Comparison of ENCODE assay signal across 12 mouse cellular contexts in the genomic region with DNA sequence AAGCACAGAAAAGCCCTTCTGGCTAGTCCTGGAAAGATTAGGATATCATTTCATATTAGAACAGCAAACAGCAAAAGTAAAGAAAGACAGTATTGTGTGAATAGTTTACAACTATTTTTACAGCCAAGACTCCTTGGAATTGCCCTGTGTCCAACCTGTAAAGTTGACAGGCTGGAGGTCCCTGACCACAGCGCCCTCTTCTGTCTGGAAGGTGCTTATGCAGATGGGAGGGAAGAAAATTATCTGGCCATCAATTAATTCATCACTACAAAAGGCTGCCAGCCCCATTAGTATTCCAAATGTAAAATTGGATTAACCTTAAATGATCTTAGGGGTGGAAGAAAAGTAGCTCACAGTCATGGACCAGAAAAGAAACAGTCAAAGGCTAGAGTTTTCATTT.
DNase-seq lines count a peak whose midpoint lies in the region; ATAC-seq and TF ChIP-seq lines count a peak whose summit lies in the region.
"Had no signal": no experiment of that assay in that cellular context is flagged by ENCODE, and none has a peak within 500 bp of the region (broad histone marks: within the 10 kb centered on the region; RNA-seq: fewer than 3 reads in every experiment).

No protein-coding gene starts in this region.

- no peak overlapping the region for H3K9ac ChIP-seq in kidney, postnatal 0 days (ENCODE audit: low read depth, low read length)
- H3K9ac ChIP-seq in kidney, embryonic 16.5 days (replicated peaks; ENCODE audit: low read length), result no peak overlapping the region
- no peak overlapping the region for H3K9ac ChIP-seq in lung, embryonic 14.5 days
- H3K9ac ChIP-seq: embryonic facial prominence, embryonic 15.5 days; hindbrain, embryonic 14.5 days; limb, embryonic 12.5 days had no signal

- 4% methylated on average over 1 of the region's 1 CpGs for WGBS in kidney, postnatal 0 days
- WGBS in kidney, embryonic 16.5 days, result 4% methylated on average over 1 of the region's 1 CpGs
- 6% methylated on average over 1 of the region's 1 CpGs for WGBS in lung, embryonic 14.5 days

- H3K27ac ChIP-seq in kidney, postnatal 0 days, result no peak overlapping the region
- H3K27ac ChIP-seq in kidney, embryonic 16.5 days (ENCODE audit: low read length), result no peak overlapping the region
- no peak overlapping the region for H3K27ac ChIP-seq in lung, embryonic 14.5 days (ENCODE audit: low read depth)
- H3K27ac ChIP-seq: embryonic facial prominence, embryonic 15.5 days; hindbrain, embryonic 14.5 days; limb, embryonic 12.5 days had no signal

- DNase-seq in CD4-positive, CD25-positive, alpha-beta regulatory T cell, adult 2 months (ENCODE audit: low read depth, low spot score), result peak; percentile 18
- no peak for DNase-seq in kidney, postnatal 0 days (ENCODE audit: low spot score)
- DNase-seq in R1 (ENCODE audit: low read depth, low spot score), result peak; percentile 56
- peak; percentile 25 for DNase-seq in lung, embryonic 14.5 days
- DNase-seq in B cell, adult 2 months, result no peak
- DNase-seq in heart, postnatal 25 days (ENCODE audit: low spot score), result no peak
- DNase-seq: thymus, postnatal 14 days had no signal

- no peak overlapping the region for H3K4me3 ChIP-seq in kidney, postnatal 0 days (replicated peaks; ENCODE audit: low read depth, low read length)
- no peak overlapping the region for H3K4me3 ChIP-seq in kidney, embryonic 16.5 days (ENCODE audit: low read length)
- no peak overlapping the region for H3K4me3 ChIP-seq in lung, embryonic 14.5 days (ENCODE audit: low read depth, low read length)
- H3K4me3 ChIP-seq: embryonic facial prominence, embryonic 15.5 days; limb, embryonic 12.5 days had no signal

- H3K9me3 ChIP-seq in kidney, postnatal 0 days (replicated peaks; ENCODE audit: low read length), result no peaks in the 10 kb centered on the region
- no peaks in the 10 kb centered on the region for H3K9me3 ChIP-seq in kidney, embryonic 16.5 days (ENCODE audit: low read length)
- no peaks in the 10 kb centered on the region for H3K9me3 ChIP-seq in lung, embryonic 14.5 days (ENCODE audit: low read depth, low read length)
- H3K9me3 ChIP-seq: embryonic facial prominence, embryonic 15.5 days; limb, embryonic 12.5 days had no signal

- H3K4me2 ChIP-seq in kidney, postnatal 0 days (ENCODE audit: low read length), result no peak overlapping the region
- H3K4me2 ChIP-seq in kidney, embryonic 16.5 days (replicated peaks; ENCODE audit: low read depth, low read length), result no peak overlapping the region
- no peak overlapping the region for H3K4me2 ChIP-seq in lung, embryonic 14.5 days
- H3K4me2 ChIP-seq: embryonic facial prominence, embryonic 15.5 days; hindbrain, embryonic 14.5 days; limb, embryonic 12.5 days had no signal

- intact Hi-C loops in heart, postnatal 25 days (cut with DNase I), result no loop called here

- TF ChIP-seq CTCF in kidney, postnatal 0 days (IDR thresholded peaks at IDR 0.05; ENCODE audit: low read depth), result peak; percentile 50
- TF ChIP-seq CTCF in lung, embryonic 14.5 days (IDR thresholded peaks at IDR 0.05; ENCODE audit: low read depth), result peak; percentile 59

- ATAC-seq in CD4-positive, CD25-positive, alpha-beta regulatory T cell, adult 4 months, result no peak
- ATAC-seq in kidney, postnatal 0 days (replicated peaks; ENCODE audit: low FRiP score, low read depth), result no peak
- ATAC-seq in kidney, embryonic 16.5 days (ENCODE audit: low FRiP score, low TSS enrichment), result no peak
- ATAC-seq in lung, embryonic 14.5 days (ENCODE audit: insufficient read depth), result no peak

- no peaks in the 10 kb centered on the region for H3K4me1 ChIP-seq in kidney, postnatal 0 days (replicated peaks; ENCODE audit: insufficient read depth, low read length)
- no peaks in the 10 kb centered on the region for H3K4me1 ChIP-seq in kidney, embryonic 16.5 days (ENCODE audit: insufficient read depth, low read length)
- H3K4me1 ChIP-seq in lung, embryonic 14.5 days (ENCODE audit: insufficient read depth), result no peaks in the 10 kb centered on the region
- H3K4me1 ChIP-seq: embryonic facial prominence, embryonic 15.5 days; limb, embryonic 12.5 days had no signal

- no peaks in the 10 kb centered on the region for H3K36me3 ChIP-seq in kidney, postnatal 0 days (ENCODE audit: insufficient read depth, low read length)
- no peaks in the 10 kb centered on the region for H3K36me3 ChIP-seq in kidney, embryonic 16.5 days (ENCODE audit: insufficient read depth, low read length)
- H3K36me3 ChIP-seq in lung, embryonic 14.5 days (ENCODE audit: insufficient read depth), result no peaks in the 10 kb centered on the region
- H3K36me3 ChIP-seq: embryonic facial prominence, embryonic 15.5 days; limb, embryonic 12.5 days had no signal

- no peaks in the 10 kb centered on the region for H3K27me3 ChIP-seq in kidney, postnatal 0 days (ENCODE audit: insufficient read depth, low read length)
- no peaks in the 10 kb centered on the region for H3K27me3 ChIP-seq in kidney, embryonic 16.5 days (ENCODE audit: insufficient read depth, low read length)
- H3K27me3 ChIP-seq in lung, embryonic 14.5 days (ENCODE audit: insufficient read depth, low read length), result no peaks in the 10 kb centered on the region
- H3K27me3 ChIP-seq: embryonic facial prominence, embryonic 15.5 days; limb, embryonic 12.5 days had no signal

Comparison
In these comparisons a context has a peak if more than half of its experiments do, and no peak if none do; other contexts are left out.
1. DNase-seq: peak in CD4-positive, CD25-positive, alpha-beta regulatory T cell, adult 2 months (single experiment), R1 (single experiment) and lung, embryonic 14.5 days (single experiment); none in kidney, postnatal 0 days (single experiment), B cell, adult 2 months (0 of 2) and heart, postnatal 25 days (single experiment).